Mouse (Mus musculus): Measurements from ENCODE around the gene Acp5.
"Not testable (repeated sequence)": the region's sequence is repeated elsewhere in the genome, so short reads cannot be mapped to it uniquely, and the experiment has no call there.

Gene Acp5

GRCm38 (mm10) chr9:22135644-22136390 lies at the start of gene Acp5:
Acp5 (minus strand) TSS chr9:22135711.
- DNase-seq: no peak

GRCm38 (mm10) chr9:22172318-22172717 lies 36.8 kb upstream of the Acp5 start:
- no peak for DNase-seq

GRCm38 (mm10) chr9:22169327-22169726 lies 33.8 kb upstream of the Acp5 start:
- no peak for DNase-seq

GRCm38 (mm10) chr9:22167751-22168150 lies 32.2 kb upstream of the Acp5 start:
- no peak for DNase-seq

- DNase-seq: no peak
Measured at GRCm38 (mm10) chr9:22166686-22167085, 31.2 kb upstream of the Acp5 start.

- DNase-seq: no peak
Measured at GRCm38 (mm10) chr9:22165964-22166363, 30.5 kb upstream of the Acp5 start.

- peak; percentile 36 for DNase-seq
Measured at GRCm38 (mm10) chr9:22164711-22165668, 29.5 kb upstream of the Acp5 start.

GRCm38 (mm10) chr9:22162912-22163311 lies 27.4 kb upstream of the Acp5 start:
- DNase-seq: no peak

- DNase-seq: no peak
Measured at GRCm38 (mm10) chr9:22162305-22162704, 26.8 kb upstream of the Acp5 start.

- DNase-seq: no peak
Measured at GRCm38 (mm10) chr9:22161299-22161698, 25.8 kb upstream of the Acp5 start.

GRCm38 (mm10) chr9:22157516-22158265 lies 22.2 kb upstream of the Acp5 start:
- DNase-seq: no peak

GRCm38 (mm10) chr9:22156497-22157245 lies 21.2 kb upstream of the Acp5 start, which contains the start of gene Pigyl:
Pigyl (plus strand) TSS chr9:22156846.
- DNase-seq: peak; percentile 99

GRCm38 (mm10) chr9:22155614-22156013 lies 20.1 kb upstream of the Acp5 start:
- peak; percentile 76 for DNase-seq

- DNase-seq: no peak
Measured at GRCm38 (mm10) chr9:22153810-22154209, 18.3 kb upstream of the Acp5 start.

GRCm38 (mm10) chr9:22150946-22151345 lies 15.4 kb upstream of the Acp5 start:
- no peak for DNase-seq

GRCm38 (mm10) chr9:22150249-22150693 lies 14.8 kb upstream of the Acp5 start:
- DNase-seq: not testable (repeated sequence)

- no peak for DNase-seq
Measured at GRCm38 (mm10) chr9:22149426-22150248, 14.1 kb upstream of the Acp5 start.

GRCm38 (mm10) chr9:22144304-22144965 lies 8.9 kb upstream of the Acp5 start:
- DNase-seq: no peak

GRCm38 (mm10) chr9:22143108-22144037 lies 7.9 kb upstream of the Acp5 start:
- DNase-seq: peak; percentile 85
